Mouse (Mus musculus) heart, embryonic 13.5 days (tissue): ENCODE results near the gene Gm3460. TPM values are rescaled to one million over a fixed set of nuclear protein-coding genes. Genes with fewer than 3 reads are reported as not detected.
A peak's percentile ranks its signal among the peaks of the same experiment; 100 is the strongest.
"Not testable (repeated sequence)": the region's sequence is repeated elsewhere in the genome, so short reads cannot be mapped to it uniquely, and the experiment has no call there.

Experiments used
- ATAC-seq: fragments of 200-750 bp; cut with Nextera tagmentation; 2 replicates; pipeline ENCODE4 v1.8.0; 2017; ENCODE audit warnings: moderate TSS enrichment; ENCODE audit not compliant: insufficient number of reproducible peaks, low FRiP score, low TSS enrichment; ENCODE audit errors: extremely low read depth
- H3K27ac ChIP-seq: fragments of 300-500 bp; sonication (generic); replicated peaks from 2 replicates; pipeline ENCODE4 v1.5.1; 2015; ENCODE audit warnings: moderate library complexity, mild to moderate bottlenecking, inconsistent platforms
- H3K27me3 ChIP-seq: fragments of 300-500 bp; sonication (generic); replicated peaks from 2 replicates; pipeline ENCODE4 v1.6.1; 2015; ENCODE audit warnings: mild to moderate bottlenecking, inconsistent platforms
- H3K36me3 ChIP-seq: fragments of 300-500 bp; sonication (generic); 2 replicates; pipeline ENCODE4 v1.6.1; 2015; ENCODE audit warnings: mild to moderate bottlenecking, inconsistent platforms
- H3K4me1 ChIP-seq: fragments of 300-500 bp; sonication (generic); 2 replicates; pipeline ENCODE4 v1.6.1; 2015; ENCODE audit warnings: inconsistent platforms
- H3K4me2 ChIP-seq: fragments of 300-500 bp; sonication (generic); 2 replicates; pipeline ENCODE4 v1.6.1; 2015; ENCODE audit warnings: inconsistent platforms, mild to moderate bottlenecking, moderate library complexity
- H3K4me3 ChIP-seq: fragments of 300-500 bp; sonication (generic); 2 replicates; pipeline ENCODE4 v1.5.1; 2015; ENCODE audit warnings: moderate library complexity, mild to moderate bottlenecking, inconsistent platforms
- H3K9ac ChIP-seq: fragments of 300-500 bp; sonication (generic); 2 replicates; pipeline ENCODE4 v1.6.1; 2015; ENCODE audit warnings: inconsistent platforms, mild to moderate bottlenecking, moderate library complexity
- H3K9me3 ChIP-seq: fragments of 300-500 bp; sonication (generic); 2 replicates; pipeline ENCODE4 v1.6.1; 2016; ENCODE audit warnings: inconsistent platforms
- WGBS: fragments of 180-500 bp; shearing (Covaris S2); methylation state at CpG from one replicate; pipeline ENCODE4 v1.1.7; 2015; ENCODE audit warnings: mixed read lengths; 5-methylcytosine and 5-hydroxymethylcytosine counted together
- polyA plus RNA-seq: library from polyadenylated mRNA; unstranded; fragments of >200 nt; fragmentation: Nextera tagmentation; extraction: Ambion mirVana; gene quantifications from 2 replicates; pipeline ENCODE4 v1.2.1, GENCODE M21; 2015

Gene Gm3460
- not detected in 2 replicates for polyA plus RNA-seq

- not testable (repeated sequence) for H3K4me3 ChIP-seq, H3K27me3 ChIP-seq, H3K27ac ChIP-seq, H3K4me1 ChIP-seq, ATAC-seq, H3K4me2 ChIP-seq, H3K9ac ChIP-seq, H3K36me3 ChIP-seq, H3K9me3 ChIP-seq
- 40% methylated on average over 1 of the region's 2 CpGs for WGBS
Measured at GRCm38 (mm10) chr14:6622318-6622717, at the start of gene Gm3460. TSS of gene Gm3460 (minus strand) at chr14:6622418.

GRCm38 (mm10) chr14:6606436-6606835 lies 15.8 kb downstream of the Gm3460 start:
- not testable (repeated sequence) for H3K9ac ChIP-seq, H3K4me1 ChIP-seq, H3K27ac ChIP-seq, H3K9me3 ChIP-seq, ATAC-seq, H3K27me3 ChIP-seq, H3K4me3 ChIP-seq, H3K36me3 ChIP-seq, H3K4me2 ChIP-seq
- WGBS = no CpG with 5 or more reads among the region's 1 CpGs

GRCm38 (mm10) chr14:6605004-6605403 lies 17.2 kb downstream of the Gm3460 start:
- not testable (repeated sequence) for H3K9me3 ChIP-seq, H3K27me3 ChIP-seq, H3K4me1 ChIP-seq, H3K27ac ChIP-seq, H3K36me3 ChIP-seq, ATAC-seq
- peak overlapping the region; percentile 72 for H3K9ac ChIP-seq
- peak overlapping the region; percentile 68 for H3K4me2 ChIP-seq
- peak overlapping the region; percentile 48 for H3K4me3 ChIP-seq
- 4% methylated on average over 12 of the region's 20 CpGs for WGBS

GRCm38 (mm10) chr14:6604551-6604950 lies 17.7 kb downstream of the Gm3460 start:
- H3K4me2 ChIP-seq = peak overlapping the region; percentile 68
- not testable (repeated sequence) for ATAC-seq, H3K9me3 ChIP-seq, H3K36me3 ChIP-seq, H3K27ac ChIP-seq, H3K27me3 ChIP-seq, H3K4me1 ChIP-seq
- 10% methylated on average over 17 of the region's 20 CpGs for WGBS
- peak overlapping the region; percentile 72 for H3K9ac ChIP-seq
- H3K4me3 ChIP-seq = peak overlapping the region; percentile 48

- ATAC-seq, H3K9ac ChIP-seq, H3K4me3 ChIP-seq, H3K4me1 ChIP-seq, H3K27me3 ChIP-seq, H3K36me3 ChIP-seq, H3K9me3 ChIP-seq, H3K4me2 ChIP-seq, H3K27ac ChIP-seq: not testable (repeated sequence)
- 36% methylated on average over 1 of the region's 2 CpGs for WGBS
Measured at GRCm38 (mm10) chr14:6590513-6590912, 31.7 kb downstream of the Gm3460 start, which contains the start of gene Gm3629. TSS of gene Gm3629 (minus strand) at chr14:6590613.

Other genes with a start within 250 kb of the Gm3460 start
- gene Gm16440, start 232.1 kb downstream of the Gm3460 start, polyA plus RNA-seq = not detected in 2 replicates
- gene Gm3591, start 209.9 kb downstream of the Gm3460 start, polyA plus RNA-seq = 1.9 and 3.8 TPM in 2 replicates
- not detected in 2 replicates for gene Gm3594, start 177.8 kb downstream of the Gm3460 start, polyA plus RNA-seq
- not detected in 2 replicates for gene Gm8356, start 85.1 kb downstream of the Gm3460 start, polyA plus RNA-seq
- gene Gm3629, start 31.8 kb downstream of the Gm3460 start, polyA plus RNA-seq = 0.74 and 0.82 TPM in 2 replicates
- gene Gm10251, start 61.8 kb upstream of the Gm3460 start, polyA plus RNA-seq = 0.23 and 0.25 TPM in 2 replicates
- gene Gm8050, start 97.8 kb upstream of the Gm3460 start, polyA plus RNA-seq = not detected in 2 replicates
- gene Gm3636, start 119.9 kb upstream of the Gm3460 start, polyA plus RNA-seq = 9.2 and 10.4 TPM in 2 replicates
- not detected in 2 replicates for gene Gm8362, start 152.0 kb upstream of the Gm3460 start, polyA plus RNA-seq
- gene Gm3642, start 217.9 kb upstream of the Gm3460 start, polyA plus RNA-seq = not detected in 2 replicates